Mouse (Mus musculus): ENCODE data around the gene Stpg2. TPM values are rescaled to one million over a fixed set of nuclear protein-coding genes. Genes with fewer than 3 reads are reported as not detected.
"Not testable (repeated sequence)": the region's sequence is repeated elsewhere in the genome, so short reads cannot be mapped to it uniquely, and the experiment has no call there.

Stpg2 gene
- polyA plus RNA-seq, 1 experiment: 8.0 TPM

- no peaks in the 10 kb centered on the region for H3K4me1 ChIP-seq (ENCODE audit: control insufficient read depth, insufficient read depth, low read length)
- H3K36me3 ChIP-seq (ENCODE audit: control insufficient read depth, insufficient read depth, low read length): no peaks in the 10 kb centered on the region
- TF ChIP-seq CTCF (IDR thresholded peaks at IDR 0.05; ENCODE audit: control insufficient read depth, insufficient read depth, insufficient replicate concordance, low read depth, low read length) (no peak), POLR2A (IDR thresholded peaks at IDR 0.05; ENCODE audit: control insufficient read depth, low read depth, low read length) (no peak)
- no peak overlapping the region for H3K27ac ChIP-seq (ENCODE audit: control insufficient read depth, insufficient read depth, low read depth, low read length)
- H3K27me3 ChIP-seq (ENCODE audit: control insufficient read depth, insufficient read depth, low read length): no peaks in the 10 kb centered on the region
- H3K4me3 ChIP-seq (ENCODE audit: control insufficient read depth, low read depth, low read length): no peak overlapping the region
Observed at GRCm38 (mm10) chr3:139442170-139442569, 236.7 kb downstream of the Stpg2 start.

GRCm38 (mm10) chr3:139495939-139496338, 290.4 kb downstream of the Stpg2 start:
- H3K4me1 ChIP-seq (ENCODE audit: control insufficient read depth, insufficient read depth, low read length): no peaks in the 10 kb centered on the region
- H3K4me3 ChIP-seq (ENCODE audit: control insufficient read depth, low read depth, low read length): no peak overlapping the region
- no peaks in the 10 kb centered on the region for H3K36me3 ChIP-seq (ENCODE audit: control insufficient read depth, insufficient read depth, low read length)
- no peak overlapping the region for H3K27ac ChIP-seq (ENCODE audit: control insufficient read depth, insufficient read depth, low read depth, low read length)
- no peaks in the 10 kb centered on the region for H3K27me3 ChIP-seq (ENCODE audit: control insufficient read depth, insufficient read depth, low read length)
- TF ChIP-seq POLR2A (IDR thresholded peaks at IDR 0.05; ENCODE audit: control insufficient read depth, low read depth, low read length) (no peak), CTCF (IDR thresholded peaks at IDR 0.05; ENCODE audit: control insufficient read depth, insufficient read depth, insufficient replicate concordance, low read depth, low read length) (no peak)

GRCm38 (mm10) chr3:139502216-139502615, 296.7 kb downstream of the Stpg2 start:
- Histone ChIP-seq H3K27me3 (ENCODE audit: control insufficient read depth, insufficient read depth, low read length) (no peaks in the 10 kb centered on the region), H3K36me3 (ENCODE audit: control insufficient read depth, insufficient read depth, low read length) (no peaks in the 10 kb centered on the region)
- TF ChIP-seq POLR2A (IDR thresholded peaks at IDR 0.05; ENCODE audit: control insufficient read depth, low read depth, low read length): no peak
- TF ChIP-seq CTCF (IDR thresholded peaks at IDR 0.05; ENCODE audit: control insufficient read depth, insufficient read depth, insufficient replicate concordance, low read depth, low read length): no peak

GRCm38 (mm10) chr3:139509275-139509985, 303.9 kb downstream of the Stpg2 start:
- Histone ChIP-seq H3K4me3 (ENCODE audit: control insufficient read depth, low read depth, low read length) (no peak overlapping the region), H3K4me1 (ENCODE audit: control insufficient read depth, insufficient read depth, low read length) (no peaks in the 10 kb centered on the region), H3K27me3 (ENCODE audit: control insufficient read depth, insufficient read depth, low read length) (no peaks in the 10 kb centered on the region), H3K27ac (ENCODE audit: control insufficient read depth, insufficient read depth, low read depth, low read length) (no peak overlapping the region), H3K36me3 (ENCODE audit: control insufficient read depth, insufficient read depth, low read length) (no peaks in the 10 kb centered on the region)
- TF ChIP-seq POLR2A (IDR thresholded peaks at IDR 0.05; ENCODE audit: control insufficient read depth, low read depth, low read length): no peak
- TF ChIP-seq CTCF (IDR thresholded peaks at IDR 0.05; ENCODE audit: control insufficient read depth, insufficient read depth, insufficient replicate concordance, low read depth, low read length): no peak

More at GRCm38 (mm10) chr3:139502216-139502615, 296.7 kb downstream of the Stpg2 start:
- Histone ChIP-seq H3K27ac (ENCODE audit: control insufficient read depth, insufficient read depth, low read depth, low read length) (no peak overlapping the region), H3K4me1 (ENCODE audit: control insufficient read depth, insufficient read depth, low read length) (no peaks in the 10 kb centered on the region), H3K4me3 (ENCODE audit: control insufficient read depth, low read depth, low read length) (no peak overlapping the region)

- no peaks in the 10 kb centered on the region for H3K4me1 ChIP-seq (ENCODE audit: control insufficient read depth, insufficient read depth, low read length)
- no peak overlapping the region for H3K27ac ChIP-seq (ENCODE audit: control insufficient read depth, insufficient read depth, low read depth, low read length)
- no peaks in the 10 kb centered on the region for H3K36me3 ChIP-seq (ENCODE audit: control insufficient read depth, insufficient read depth, low read length)
- TF ChIP-seq POLR2A (IDR thresholded peaks at IDR 0.05; ENCODE audit: control insufficient read depth, low read depth, low read length): no peak
- TF ChIP-seq CTCF (IDR thresholded peaks at IDR 0.05; ENCODE audit: control insufficient read depth, insufficient read depth, insufficient replicate concordance, low read depth, low read length): no peak
- no peaks in the 10 kb centered on the region for H3K27me3 ChIP-seq (ENCODE audit: control insufficient read depth, insufficient read depth, low read length)
- H3K4me3 ChIP-seq (ENCODE audit: control insufficient read depth, low read depth, low read length): no peak overlapping the region
Observed at GRCm38 (mm10) chr3:139578496-139578895, 373.0 kb downstream of the Stpg2 start.

GRCm38 (mm10) chr3:139581298-139581697, 375.8 kb downstream of the Stpg2 start:
- Histone ChIP-seq H3K27me3 (ENCODE audit: control insufficient read depth, insufficient read depth, low read length) (no peaks in the 10 kb centered on the region), H3K4me3 (ENCODE audit: control insufficient read depth, low read depth, low read length) (no peak overlapping the region), H3K27ac (ENCODE audit: control insufficient read depth, insufficient read depth, low read depth, low read length) (no peak overlapping the region), H3K36me3 (ENCODE audit: control insufficient read depth, insufficient read depth, low read length) (no peaks in the 10 kb centered on the region), H3K4me1 (ENCODE audit: control insufficient read depth, insufficient read depth, low read length) (no peaks in the 10 kb centered on the region)
- TF ChIP-seq POLR2A (IDR thresholded peaks at IDR 0.05; ENCODE audit: control insufficient read depth, low read depth, low read length): no peak
- no peak for TF ChIP-seq CTCF (IDR thresholded peaks at IDR 0.05; ENCODE audit: control insufficient read depth, insufficient read depth, insufficient replicate concordance, low read depth, low read length)

GRCm38 (mm10) chr3:139599508-139599907, 394.0 kb downstream of the Stpg2 start:
- H3K36me3 ChIP-seq (ENCODE audit: control insufficient read depth, insufficient read depth, low read length): no peaks in the 10 kb centered on the region
- no peaks in the 10 kb centered on the region for H3K27me3 ChIP-seq (ENCODE audit: control insufficient read depth, insufficient read depth, low read length)
- no peaks in the 10 kb centered on the region for H3K4me1 ChIP-seq (ENCODE audit: control insufficient read depth, insufficient read depth, low read length)
- H3K4me3 ChIP-seq (ENCODE audit: control insufficient read depth, low read depth, low read length): no peak overlapping the region
- no peak overlapping the region for H3K27ac ChIP-seq (ENCODE audit: control insufficient read depth, insufficient read depth, low read depth, low read length)
- no peak for TF ChIP-seq POLR2A (IDR thresholded peaks at IDR 0.05; ENCODE audit: control insufficient read depth, low read depth, low read length)
- TF ChIP-seq CTCF (IDR thresholded peaks at IDR 0.05; ENCODE audit: control insufficient read depth, insufficient read depth, insufficient replicate concordance, low read depth, low read length): no peak

- H3K27me3 ChIP-seq (ENCODE audit: control insufficient read depth, insufficient read depth, low read length); H3K4me1 ChIP-seq (ENCODE audit: control insufficient read depth, insufficient read depth, low read length); H3K27ac ChIP-seq (ENCODE audit: control insufficient read depth, insufficient read depth, low read depth, low read length); H3K4me3 ChIP-seq (ENCODE audit: control insufficient read depth, low read depth, low read length); H3K36me3 ChIP-seq (ENCODE audit: control insufficient read depth, insufficient read depth, low read length): not testable (repeated sequence)
Observed at GRCm38 (mm10) chr3:139608267-139608666, 402.8 kb downstream of the Stpg2 start.
